Mouse (Mus musculus): ENCODE data around the gene Inca1. TPM values are rescaled to one million over a fixed set of nuclear protein-coding genes. Genes with fewer than 3 reads are reported as not detected.

Inca1 gene
- polyA plus RNA-seq, 1 experiment from 2014 or later: 0.63 TPM

- ATAC-seq (ENCODE audit: low FRiP score): no peak
- Histone ChIP-seq H3K4me1 (replicated peaks; ENCODE audit: control insufficient read depth, insufficient read depth, low read length) (peaks cover 6% of the 10 kb centered on the region), H3K9ac (ENCODE audit: low read depth, low read length) (no peak overlapping the region), H3K9me3 (ENCODE audit: control insufficient read depth, low read length) (no peaks in the 10 kb centered on the region), H3K27ac (ENCODE audit: low read depth, low read length) (no peak overlapping the region), H3K4me2 (replicated peaks; ENCODE audit: low read depth, low read length) (no peak overlapping the region), H3K4me3 (ENCODE audit: low read depth, low read length) (no peak overlapping the region), H3K27me3 (ENCODE audit: control insufficient read depth, insufficient read depth, low read length) (no peaks in the 10 kb centered on the region), H3K36me3 (ENCODE audit: control insufficient read depth, insufficient read depth, low read length) (no peaks in the 10 kb centered on the region)
- WGBS: 73% methylated on average over 3 of the region's 3 CpGs
- no peak for DNase-seq (ENCODE audit: low spot score)
Observed at GRCm38 (mm10) chr11:70697376-70697775, 2.6 kb downstream of the Inca1 start.

- no peak overlapping the region for H3K4me3 ChIP-seq (ENCODE audit: low read depth, low read length)
- no peaks in the 10 kb centered on the region for H3K9me3 ChIP-seq (ENCODE audit: control insufficient read depth, low read length)
- no peak for DNase-seq (ENCODE audit: low spot score)
- H3K27ac ChIP-seq (ENCODE audit: low read depth, low read length): no peak overlapping the region
- no peak overlapping the region for H3K4me2 ChIP-seq (replicated peaks; ENCODE audit: low read depth, low read length)
- no peaks in the 10 kb centered on the region for H3K36me3 ChIP-seq (ENCODE audit: control insufficient read depth, insufficient read depth, low read length)
- H3K9ac ChIP-seq (ENCODE audit: low read depth, low read length): no peak overlapping the region
- ATAC-seq (ENCODE audit: low FRiP score): no peak
- H3K4me1 ChIP-seq (replicated peaks; ENCODE audit: control insufficient read depth, insufficient read depth, low read length): peaks cover 3% of the 10 kb centered on the region; the same call in 1 of the 2 replicates
- 71% methylated on average over 3 of the region's 3 CpGs for WGBS
- no peaks in the 10 kb centered on the region for H3K27me3 ChIP-seq (ENCODE audit: control insufficient read depth, insufficient read depth, low read length)
Observed at GRCm38 (mm10) chr11:70693504-70693903, 6.5 kb downstream of the Inca1 start.

- DNase-seq (ENCODE audit: low spot score) (no peak), ATAC-seq (ENCODE audit: low FRiP score) (no peak)
- Histone ChIP-seq H3K4me2 (replicated peaks; ENCODE audit: low read depth, low read length) (no peak overlapping the region), H3K27ac (ENCODE audit: low read depth, low read length) (no peak overlapping the region), H3K4me1 (replicated peaks; ENCODE audit: control insufficient read depth, insufficient read depth, low read length) (peaks cover 9% of the 10 kb centered on the region; the same call in 1 of the 2 replicates), H3K9ac (ENCODE audit: low read depth, low read length) (no peak overlapping the region), H3K9me3 (ENCODE audit: control insufficient read depth, low read length) (no peaks in the 10 kb centered on the region), H3K4me3 (ENCODE audit: low read depth, low read length) (no peak overlapping the region), H3K27me3 (ENCODE audit: control insufficient read depth, insufficient read depth, low read length) (no peaks in the 10 kb centered on the region), H3K36me3 (ENCODE audit: control insufficient read depth, insufficient read depth, low read length) (no peaks in the 10 kb centered on the region)
- 65% methylated on average over 4 of the region's 4 CpGs for WGBS
Observed at GRCm38 (mm10) chr11:70689578-70689977, 10.4 kb downstream of the Inca1 start.

GRCm38 (mm10) chr11:70688372-70688771 is 11.6 kb downstream of the Inca1 start:
- H3K4me2 ChIP-seq (replicated peaks; ENCODE audit: low read depth, low read length): peak overlapping the region; percentile 80
- WGBS: 13% methylated on average over 8 of the region's 8 CpGs
- peaks cover 9% of the 10 kb centered on the region; the same call in 1 of the 2 replicates for H3K4me1 ChIP-seq (replicated peaks; ENCODE audit: control insufficient read depth, insufficient read depth, low read length)
- 0 out of 2 replicates have a peak, but pooled peaks have one; percentile 11 for ATAC-seq (ENCODE audit: low FRiP score)
- no peak for DNase-seq (ENCODE audit: low spot score)
- peak overlapping the region; percentile 61; the same call in 1 of the 2 replicates for H3K27ac ChIP-seq (ENCODE audit: low read depth, low read length)
- peak overlapping the region; percentile 84 for H3K9ac ChIP-seq (ENCODE audit: low read depth, low read length)
- no peaks in the 10 kb centered on the region for H3K9me3 ChIP-seq (ENCODE audit: control insufficient read depth, low read length)
- peak overlapping the region; percentile 67 for H3K4me3 ChIP-seq (ENCODE audit: low read depth, low read length)
- no peaks in the 10 kb centered on the region for H3K27me3 ChIP-seq (ENCODE audit: control insufficient read depth, insufficient read depth, low read length)
- no peaks in the 10 kb centered on the region for H3K36me3 ChIP-seq (ENCODE audit: control insufficient read depth, insufficient read depth, low read length)

GRCm38 (mm10) chr11:70687601-70688199 is 12.3 kb downstream of the Inca1 start, which contains the start of gene Camta2:
Gene Camta2, minus strand, starts transcription at chr11:70688105.
- H3K27ac ChIP-seq (ENCODE audit: low read depth, low read length): peak within 1 kb of the TSS; percentile 61
- peak; percentile 85 for ATAC-seq (ENCODE audit: low FRiP score)
- H3K27me3 ChIP-seq (ENCODE audit: control insufficient read depth, insufficient read depth, low read length): no peaks in the 10 kb centered on the region
- H3K4me3 ChIP-seq (ENCODE audit: low read depth, low read length): peak within 1 kb of the TSS; percentile 67
- peak; percentile 89 for DNase-seq (ENCODE audit: low spot score)
- peak within 1 kb of the TSS; percentile 80 for H3K4me2 ChIP-seq (replicated peaks; ENCODE audit: low read depth, low read length)
- H3K9me3 ChIP-seq (ENCODE audit: control insufficient read depth, low read length): no peaks in the 10 kb centered on the region
- H3K36me3 ChIP-seq (ENCODE audit: control insufficient read depth, insufficient read depth, low read length): no peaks in the 10 kb centered on the region
- 0% methylated on average over 42 of the region's 55 CpGs for WGBS
- H3K4me1 ChIP-seq (replicated peaks; ENCODE audit: control insufficient read depth, insufficient read depth, low read length): peaks cover 9% of the 10 kb centered on the region; the same call in 1 of the 2 replicates
- H3K9ac ChIP-seq (ENCODE audit: low read depth, low read length): peak within 1 kb of the TSS; percentile 84

- WGBS: 5% methylated on average over 16 of the region's 16 CpGs
Observed at GRCm38 (mm10) chr11:70686901-70687566, 12.9 kb downstream of the Inca1 start.

GRCm38 (mm10) chr11:70683640-70684039 is 16.3 kb downstream of the Inca1 start:
- Histone ChIP-seq H3K9ac (ENCODE audit: low read depth, low read length) (no peak overlapping the region), H3K4me1 (replicated peaks; ENCODE audit: control insufficient read depth, insufficient read depth, low read length) (peaks cover 11% of the 10 kb centered on the region; the same call in 1 of the 2 replicates), H3K4me2 (replicated peaks; ENCODE audit: low read depth, low read length) (no peak overlapping the region), H3K36me3 (ENCODE audit: control insufficient read depth, insufficient read depth, low read length) (no peaks in the 10 kb centered on the region), H3K9me3 (ENCODE audit: control insufficient read depth, low read length) (no peaks in the 10 kb centered on the region), H3K27ac (ENCODE audit: low read depth, low read length) (no peak overlapping the region), H3K27me3 (ENCODE audit: control insufficient read depth, insufficient read depth, low read length) (no peaks in the 10 kb centered on the region), H3K4me3 (ENCODE audit: low read depth, low read length) (no peak overlapping the region)
- DNase-seq (ENCODE audit: low spot score) (no peak), ATAC-seq (ENCODE audit: low FRiP score) (no peak)
- 86% methylated on average over 5 of the region's 5 CpGs for WGBS

More at GRCm38 (mm10) chr11:70686901-70687566, 12.9 kb downstream of the Inca1 start:
- DNase-seq (ENCODE audit: low spot score) (peak; percentile 56), ATAC-seq (ENCODE audit: low FRiP score) (peak; percentile 73)
- no peaks in the 10 kb centered on the region for H3K27me3 ChIP-seq (ENCODE audit: control insufficient read depth, insufficient read depth, low read length)
- H3K27ac ChIP-seq (ENCODE audit: low read depth, low read length): peak overlapping the region; percentile 61
- no peaks in the 10 kb centered on the region for H3K9me3 ChIP-seq (ENCODE audit: control insufficient read depth, low read length)
- peaks cover 13% of the 10 kb centered on the region; the same call in 1 of the 2 replicates for H3K4me1 ChIP-seq (replicated peaks; ENCODE audit: control insufficient read depth, insufficient read depth, low read length)
- no peaks in the 10 kb centered on the region for H3K36me3 ChIP-seq (ENCODE audit: control insufficient read depth, insufficient read depth, low read length)
- H3K4me3 ChIP-seq (ENCODE audit: low read depth, low read length): peak overlapping the region; percentile 67
- H3K4me2 ChIP-seq (replicated peaks; ENCODE audit: low read depth, low read length): peak overlapping the region; percentile 80
- H3K9ac ChIP-seq (ENCODE audit: low read depth, low read length): peak overlapping the region; percentile 84

GRCm38 (mm10) chr11:70681897-70682581 is 17.9 kb downstream of the Inca1 start:
- Histone ChIP-seq H3K9me3 (ENCODE audit: control insufficient read depth, low read length) (no peaks in the 10 kb centered on the region), H3K4me3 (ENCODE audit: low read depth, low read length) (no peak overlapping the region), H3K27ac (ENCODE audit: low read depth, low read length) (peak overlapping the region; percentile 8), H3K27me3 (ENCODE audit: control insufficient read depth, insufficient read depth, low read length) (no peaks in the 10 kb centered on the region), H3K9ac (ENCODE audit: low read depth, low read length) (0 out of 2 replicates have a peak overlapping the region, but pooled peaks have one; percentile 11), H3K4me2 (replicated peaks; ENCODE audit: low read depth, low read length) (no peak overlapping the region), H3K36me3 (ENCODE audit: control insufficient read depth, insufficient read depth, low read length) (no peaks in the 10 kb centered on the region), H3K4me1 (replicated peaks; ENCODE audit: control insufficient read depth, insufficient read depth, low read length) (peaks cover 7% of the 10 kb centered on the region; the same call in 1 of the 2 replicates)
- peak; percentile 83 for ATAC-seq (ENCODE audit: low FRiP score)
- DNase-seq (ENCODE audit: low spot score): peak; percentile 83
- WGBS: 14% methylated on average over 11 of the region's 11 CpGs
